Mouse (Mus musculus): ENCODE results near the gene Ceacam9.

DNA sequence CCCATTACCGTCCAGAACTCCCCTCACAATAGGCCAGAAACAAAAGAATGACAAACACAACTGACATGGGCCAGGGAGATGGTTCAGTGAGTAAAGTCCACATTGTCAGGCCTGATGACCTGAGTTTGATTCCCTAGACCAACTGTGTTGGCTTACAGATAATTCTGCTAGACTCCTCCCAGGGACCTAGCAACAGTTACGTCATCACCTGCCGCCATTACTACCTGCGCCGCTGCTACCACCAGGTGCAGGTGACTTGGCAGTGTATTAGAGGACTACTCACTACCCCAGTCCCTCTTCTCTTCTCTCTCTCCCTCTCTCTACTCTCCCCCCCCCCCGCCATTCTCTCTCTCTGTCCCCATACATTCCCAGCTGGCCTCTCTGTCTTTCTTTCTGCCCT is 9.1 kb downstream of the Ceacam9 start:
- TF ChIP-seq CTCF (IDR thresholded peaks at IDR 0.05; ENCODE audit: low read depth, low read length) = no peak
- no peak for TF ChIP-seq GATA1 (IDR thresholded peaks at IDR 0.05; ENCODE audit: borderline replicate concordance, low read length)
- TF ChIP-seq GATA2 (IDR thresholded peaks at IDR 0.05; ENCODE audit: borderline replicate concordance, low read depth, low read length) = no peak
- no peak for TF ChIP-seq TAL1 (conservative IDR thresholded peaks at IDR 0.05; ENCODE audit: low read depth, low read length)
- no peak for TF ChIP-seq POLR2AphosphoS5 (IDR thresholded peaks at IDR 0.05; ENCODE audit: insufficient replicate concordance, low read depth, low read length)

Measured in G1E (cell line).